Mouse (Mus musculus) G1E (cell line): ENCODE data around the gene Fbxl20. TPM values are rescaled to one million over a fixed set of nuclear protein-coding genes. Genes with fewer than 3 reads are reported as not detected.
A peak's percentile ranks its signal among the peaks of the same experiment; 100 is the strongest.

Experiments
- ATAC-seq: 2 replicates; pipeline ENCODE4 v1.8.0; 2016; ENCODE audit warnings: mild to moderate bottlenecking; ENCODE audit not compliant: insufficient number of reproducible peaks, poor library complexity, low FRiP score, severe bottlenecking; ENCODE audit errors: extremely low read depth
- DNase-seq: peaks from one replicate; pipeline ENCODE4 v3.0.0; 2012; ENCODE audit warnings: low spot score
- H3K27me3 ChIP-seq: 2 replicates; pipeline ENCODE4 v1.6.1; 2012; ENCODE audit warnings: mild to moderate bottlenecking, low read length, inconsistent platforms; ENCODE audit not compliant: insufficient read depth
- H3K36me3 ChIP-seq: replicated peaks from 2 replicates; pipeline ENCODE3; 2012; ENCODE audit warnings: mild to moderate bottlenecking, inconsistent platforms
- H3K4me1 ChIP-seq: 2 replicates; pipeline ENCODE4 v1.6.1; 2012; ENCODE audit warnings: low read depth, low read length, inconsistent platforms, mixed read lengths; ENCODE audit not compliant: insufficient read depth
- H3K4me3 ChIP-seq: 2 replicates; pipeline ENCODE4 v1.5.1; 2012; ENCODE audit warnings: low read depth, mild to moderate bottlenecking, inconsistent platforms, low read length, moderate library complexity, mixed read lengths
- H3K9me3 ChIP-seq: replicated peaks from 2 replicates; pipeline ENCODE4 v1.6.1; 2012; ENCODE audit warnings: inconsistent platforms
- CTCF ChIP-seq: IDR thresholded peaks from 2 replicates; pipeline ENCODE4 v1.5.1; 2012; ENCODE audit warnings: low read depth, low read length, inconsistent platforms, mixed read lengths
- GATA1 ChIP-seq: IDR thresholded peaks from 2 replicates; pipeline ENCODE4 v1.6.1; 2012; ENCODE audit warnings: borderline replicate concordance, low read length, inconsistent platforms, mixed read lengths
- GATA2 ChIP-seq: IDR thresholded peaks from 2 replicates; pipeline ENCODE4 v1.6.1; 2012; ENCODE audit warnings: low read depth, low read length, inconsistent platforms, borderline replicate concordance
- POLR2AphosphoS5 ChIP-seq: IDR thresholded peaks from 2 replicates; pipeline ENCODE4 v1.6.1; 2012; ENCODE audit warnings: low read depth, low read length, inconsistent platforms; ENCODE audit not compliant: insufficient replicate concordance
- TAL1 ChIP-seq: conservative IDR thresholded peaks from 2 replicates; pipeline ENCODE4 v1.6.1; 2012; ENCODE audit warnings: low read depth, low read length, inconsistent platforms, mixed read lengths
- polyA plus RNA-seq: library from polyadenylated mRNA; stranded (reverse); fragments of >175 nt; gene quantifications from 2 replicates; pipeline ENCODE4 v1.2.3, GENCODE M21; 2012
- total RNA-seq, 2 experiments: library from RNA; stranded (forward) in 1 of 2; stranded (reverse) in 1 of 2; fragments of 200-1000 nt in 1 of 2; fragments of >200 nt in 1 of 2; fragmentation: Nextera tagmentation in 1 of 2; gene quantifications; 2 replicates each; pipeline ENCODE4 v1.2.3; 2014 to 2017

Gene Fbxl20
- total and polyA plus RNA-seq, 3 experiments: 13.2 to 55.3 (median 23.7) TPM

DNA sequence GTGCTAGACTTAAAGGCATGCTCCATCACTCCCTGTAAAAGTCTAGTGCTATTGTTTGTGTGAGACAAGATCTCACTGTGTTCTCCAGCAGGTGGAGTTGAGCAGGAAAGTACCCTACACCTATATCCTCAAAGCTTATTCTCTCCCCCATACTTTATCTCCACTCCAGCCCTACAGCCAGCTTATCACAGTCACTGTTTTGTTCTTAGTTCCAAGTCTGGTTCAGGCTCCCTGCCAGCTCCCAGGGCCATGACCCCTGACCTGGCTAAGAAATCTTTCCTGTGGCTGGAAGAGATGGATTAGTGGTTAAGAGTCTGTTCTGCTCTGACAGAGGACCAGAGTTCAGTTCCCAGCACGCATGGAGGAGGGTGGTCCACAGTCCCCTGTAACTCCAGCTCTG lies 103.7 kb downstream of the Fbxl20 start:
- H3K36me3 ChIP-seq: no peaks in the 10 kb centered on the region
- H3K9me3 ChIP-seq: no peaks in the 10 kb centered on the region
- H3K27me3 ChIP-seq: peaks cover 38% of the 10 kb centered on the region
- H3K4me3 ChIP-seq: no peak overlapping the region
- H3K4me1 ChIP-seq: no peaks in the 10 kb centered on the region
- no peak for DNase-seq
- ATAC-seq: no peak
- TF ChIP-seq GATA1: no peak
- no peak for TF ChIP-seq TAL1
- TF ChIP-seq GATA2: no peak
- TF ChIP-seq CTCF: no peak
- TF ChIP-seq POLR2AphosphoS5: no peak

DNA sequence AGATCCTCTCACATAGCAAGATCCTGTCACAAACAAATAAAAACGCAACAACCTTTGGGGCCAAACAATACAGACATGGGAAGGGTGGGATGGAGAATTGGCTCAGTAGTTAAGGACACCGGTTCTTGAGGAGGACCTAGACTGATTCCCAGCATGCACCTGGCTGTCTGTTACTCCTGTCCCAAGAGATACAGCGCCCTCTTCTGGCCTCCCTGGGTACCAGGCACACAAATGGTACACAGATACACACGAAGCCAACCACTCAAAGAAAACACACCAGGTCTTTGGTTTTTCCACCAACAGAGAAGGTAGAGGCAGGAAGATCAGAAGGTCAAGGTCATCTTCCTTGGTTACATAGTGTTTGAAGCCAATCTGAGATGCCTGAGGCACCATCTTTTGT lies 104.6 kb downstream of the Fbxl20 start:
- H3K36me3 ChIP-seq: no peaks in the 10 kb centered on the region
- ATAC-seq (no peak), DNase-seq (no peak)
- peaks cover 42% of the 10 kb centered on the region for H3K27me3 ChIP-seq
- no peaks in the 10 kb centered on the region for H3K4me1 ChIP-seq
- TF ChIP-seq GATA1 (no peak), CTCF (0 out of 2 replicates have a peak, but pooled peaks have one; percentile 14), TAL1 (no peak), POLR2AphosphoS5 (no peak)
- no peak overlapping the region for H3K4me3 ChIP-seq
- H3K9me3 ChIP-seq: no peaks in the 10 kb centered on the region

DNA sequence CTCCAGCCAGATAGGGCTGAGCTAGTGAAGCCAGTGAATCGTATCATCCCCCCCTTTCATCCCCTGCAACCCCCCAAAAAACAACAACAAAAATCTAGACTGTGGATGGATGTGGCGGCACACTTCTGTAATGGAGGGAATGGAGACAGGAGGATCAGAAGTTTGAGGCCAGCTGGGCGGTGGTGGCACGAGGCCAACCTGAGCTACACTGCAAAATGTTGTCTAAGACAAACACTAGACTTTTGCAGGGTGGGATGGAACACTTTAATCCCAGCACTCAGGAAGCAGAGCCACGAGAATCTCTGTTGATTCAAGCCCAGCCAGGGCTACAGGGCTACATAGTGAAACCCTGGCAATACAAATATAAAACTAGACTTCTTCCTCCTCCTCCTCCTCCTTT lies 106.1 kb downstream of the Fbxl20 start:
- Histone ChIP-seq H3K36me3 (no peaks in the 10 kb centered on the region), H3K4me3 (no peak overlapping the region), H3K9me3 (no peaks in the 10 kb centered on the region), H3K4me1 (0 out of 2 replicates have a peak, but pooled peaks cover 4% of the 10 kb centered on the region), H3K27me3 (peaks cover 48% of the 10 kb centered on the region)
- no peak for DNase-seq
- TF ChIP-seq GATA1 (no peak), GATA2 (no peak), POLR2AphosphoS5 (no peak), CTCF (no peak), TAL1 (no peak)
- no peak for ATAC-seq

DNA sequence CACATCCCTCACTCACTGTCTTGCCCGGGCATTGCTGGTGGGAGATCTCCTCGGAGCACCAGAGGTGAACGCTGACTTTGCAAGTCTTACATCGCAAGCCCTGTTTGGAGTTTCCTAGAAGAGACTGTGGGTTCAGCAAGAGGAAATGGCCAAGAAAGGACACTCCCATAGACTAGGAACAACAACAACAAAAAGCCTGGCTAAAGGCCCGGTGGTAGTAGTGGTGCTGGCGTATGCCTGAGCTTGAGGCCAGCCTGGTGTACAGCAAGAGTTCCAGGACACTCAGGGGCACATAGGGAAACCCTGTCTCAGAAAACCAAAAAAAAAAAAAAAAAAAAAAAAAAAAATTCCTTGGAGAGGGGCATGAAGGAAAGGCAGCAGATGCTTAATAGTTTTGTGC lies 107.5 kb downstream of the Fbxl20 start:
- Histone ChIP-seq H3K27me3 (peaks cover 47% of the 10 kb centered on the region), H3K4me1 (peaks cover 8% of the 10 kb centered on the region; the same call in 1 of the 2 replicates), H3K36me3 (no peaks in the 10 kb centered on the region), H3K4me3 (no peak overlapping the region), H3K9me3 (no peaks in the 10 kb centered on the region)
- ATAC-seq (no peak), DNase-seq (no peak)
- TF ChIP-seq POLR2AphosphoS5 (no peak), GATA1 (no peak), TAL1 (no peak), CTCF (no peak), GATA2 (no peak)

DNA sequence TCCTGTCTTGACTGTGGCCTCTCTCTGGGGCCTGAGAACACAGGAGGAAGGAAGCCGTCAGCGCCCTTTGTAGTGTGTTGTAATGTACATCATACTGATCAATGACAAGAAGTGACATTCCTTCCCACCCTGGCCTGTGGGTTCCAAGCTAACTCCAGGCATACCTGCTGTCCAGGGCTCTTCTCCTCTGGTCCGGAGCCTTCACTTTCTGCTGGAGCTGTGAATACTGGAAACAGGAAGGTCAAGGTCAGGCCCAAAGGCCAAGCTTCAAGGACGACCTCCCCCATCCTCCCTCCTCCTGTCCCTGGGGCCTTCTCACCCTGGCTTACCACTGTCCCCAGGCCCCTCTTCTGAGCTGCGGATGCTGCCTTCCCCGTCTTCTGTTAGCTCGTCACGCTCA lies 109.2 kb downstream of the Fbxl20 start:
- no peaks in the 10 kb centered on the region for H3K9me3 ChIP-seq
- no peaks in the 10 kb centered on the region for H3K36me3 ChIP-seq
- no peak for DNase-seq
- no peak for ATAC-seq
- peaks cover 63% of the 10 kb centered on the region for H3K27me3 ChIP-seq
- H3K4me1 ChIP-seq: peaks cover 16% of the 10 kb centered on the region
- TF ChIP-seq CTCF (no peak), GATA2 (no peak), TAL1 (no peak), GATA1 (no peak), POLR2AphosphoS5 (no peak)
- H3K4me3 ChIP-seq: no peak overlapping the region

DNA sequence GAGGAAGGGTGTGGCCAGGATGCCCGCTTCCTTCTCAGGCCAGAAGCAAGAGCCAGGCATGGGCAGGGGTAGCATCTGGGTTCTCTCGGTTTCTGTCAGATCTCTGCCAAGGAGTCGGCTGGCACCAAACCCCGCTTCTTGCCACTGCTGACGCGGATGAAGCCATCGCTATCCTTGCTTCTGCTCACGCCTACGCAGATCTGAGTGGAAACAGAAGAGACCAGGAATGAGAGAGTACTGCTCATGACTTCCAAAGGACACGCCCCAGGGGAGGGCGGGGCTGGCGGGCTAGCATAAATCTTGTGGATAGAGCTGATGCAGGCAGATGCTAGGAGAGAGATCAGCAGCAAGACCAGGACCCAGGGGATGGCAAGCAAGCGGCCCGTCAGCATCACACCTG lies 112.3 kb downstream of the Fbxl20 start:
- Histone ChIP-seq H3K27me3 (peaks cover 71% of the 10 kb centered on the region), H3K9me3 (no peaks in the 10 kb centered on the region), H3K36me3 (no peaks in the 10 kb centered on the region), H3K4me1 (peaks cover 22% of the 10 kb centered on the region), H3K4me3 (no peak overlapping the region)
- DNase-seq (no peak), ATAC-seq (no peak)
- no peak for TF ChIP-seq GATA1
- no peak for TF ChIP-seq POLR2AphosphoS5
- no peak for TF ChIP-seq CTCF
- no peak for TF ChIP-seq GATA2
- TF ChIP-seq TAL1: no peak
